Mouse (Mus musculus): ENCODE results near the gene Gyg.

DNA sequence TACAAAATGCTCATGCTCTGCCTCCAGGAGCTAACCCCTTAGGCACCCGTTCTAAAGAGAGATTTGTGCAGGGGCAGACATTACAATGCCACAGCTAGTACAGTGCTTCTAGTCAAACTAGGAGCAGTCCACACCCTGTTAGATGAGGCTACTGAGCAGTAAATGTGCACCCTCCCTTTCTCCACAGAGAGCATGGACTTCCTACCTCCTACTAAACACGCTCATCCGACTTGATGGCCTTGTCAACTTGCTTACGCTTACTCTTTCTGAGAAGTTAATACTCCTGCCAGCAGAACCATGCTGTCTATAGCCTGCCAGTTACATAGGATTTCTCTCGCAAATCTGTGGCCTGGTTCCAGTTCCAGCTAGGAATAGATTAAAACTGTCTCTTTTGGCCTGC is 29.5 kb downstream of the Gyg start:
- no peak for TF ChIP-seq POLR2A (IDR thresholded peaks at IDR 0.05; ENCODE audit: low read depth, low read length)
- TF ChIP-seq CTCF (IDR thresholded peaks at IDR 0.05; ENCODE audit: extremely low read depth, insufficient read depth, insufficient read length, insufficient replicate concordance): no peak

Data from spleen, adult 2 months (tissue).